Mouse (Mus musculus) bone marrow, adult 2 months (tissue): Measurements from ENCODE around the gene Engase.

Experiments used
- CTCF ChIP-seq: fragments of 200-500 bp; IDR thresholded peaks from 2 replicates; pipeline ENCODE4 v1.5.1; 2011; ENCODE audit warnings: low read length, control low read depth; ENCODE audit not compliant: control insufficient read depth, insufficient read depth
- POLR2A ChIP-seq: fragments of 200-500 bp; IDR thresholded peaks from 2 replicates; pipeline ENCODE4 v1.6.1; 2011; ENCODE audit warnings: low read depth, mild to moderate bottlenecking, control low read depth, low read length, borderline replicate concordance; ENCODE audit not compliant: control insufficient read depth

GRCm38 (mm10) chr11:118438665-118439414 is 37.8 kb upstream of the Engase start:
- TF ChIP-seq CTCF = no peak
- no peak for TF ChIP-seq POLR2A
